21 mouse cellular contexts compared by ENCODE assay signal in genomic region chr11:87022765-87023164, GRCm38 (mm10). TPM values are rescaled to one million over a fixed set of nuclear protein-coding genes. Genes with fewer than 3 reads are reported as not detected.
DNase-seq lines count a peak whose midpoint lies in the region; ATAC-seq and TF ChIP-seq lines count a peak whose summit lies in the region.
"Had no signal": no experiment of that assay in that cellular context is flagged by ENCODE, and none has a peak within 500 bp of the region (broad histone marks: within the 10 kb centered on the region; RNA-seq: fewer than 3 reads in every experiment).

No protein-coding gene starts in this region.

- no peaks in the 10 kb centered on the region for H3K27me3 ChIP-seq in MEL (ENCODE audit: control insufficient read depth in 1 of 2, insufficient read depth in 2 of 2, low read length in 2 of 2)
- H3K27me3 ChIP-seq in intestine, embryonic 16.5 days (replicated peaks; ENCODE audit: control insufficient read depth, insufficient read depth, low read length): no peaks in the 10 kb centered on the region
- H3K27me3 ChIP-seq in stomach, embryonic 16.5 days (ENCODE audit: control insufficient read depth, insufficient read depth, low read length): no peaks in the 10 kb centered on the region
- H3K27me3 ChIP-seq: forebrain, embryonic 13.5 days; hindbrain, embryonic 12.5 days; hindbrain, embryonic 15.5 days; Patski had no signal

- H3K79me2 ChIP-seq in MEL (ENCODE audit: control insufficient read depth, insufficient read depth, low read length, poor library complexity): no peaks in the 10 kb centered on the region

- H3K4me1 ChIP-seq in MEL (ENCODE audit: control insufficient read depth in 1 of 2, insufficient read depth in 2 of 2, low read length in 2 of 2): peaks cover under 1 to 13% of the 10 kb centered on the region in 2 experiments
- peaks cover 11% of the 10 kb centered on the region for H3K4me1 ChIP-seq in intestine, embryonic 16.5 days (ENCODE audit: control insufficient read depth, insufficient read depth, low read length)
- peaks cover 7% of the 10 kb centered on the region for H3K4me1 ChIP-seq in stomach, embryonic 16.5 days (ENCODE audit: control insufficient read depth, insufficient read depth, low read length)
- H3K4me1 ChIP-seq: forebrain, embryonic 10.5 days; forebrain, embryonic 13.5 days; hindbrain, embryonic 12.5 days; hindbrain, embryonic 15.5 days had no signal

- TF ChIP-seq RAD21 in MEL (IDR thresholded peaks at IDR 0.05; ENCODE audit: low read depth, low read length): no peak

- no peak overlapping the region for H3K4me2 ChIP-seq in intestine, embryonic 16.5 days (ENCODE audit: low read depth, low read length)
- H3K4me2 ChIP-seq in stomach, embryonic 16.5 days (ENCODE audit: low read depth, low read length): no peak overlapping the region
- H3K4me2 ChIP-seq: forebrain, embryonic 13.5 days; heart, embryonic 11.5 days; hindbrain, embryonic 12.5 days; hindbrain, embryonic 15.5 days had no signal

- no peak overlapping the region for H3K27ac ChIP-seq in MEL (ENCODE audit: control insufficient read depth, low read depth, low read length)
- H3K27ac ChIP-seq in intestine, embryonic 16.5 days (ENCODE audit: low read length): no peak overlapping the region
- no peak overlapping the region for H3K27ac ChIP-seq in stomach, embryonic 16.5 days (ENCODE audit: low read length)
- H3K27ac ChIP-seq: forebrain, embryonic 10.5 days; forebrain, embryonic 13.5 days; heart, adult 2 months; hindbrain, embryonic 12.5 days; hindbrain, embryonic 15.5 days had no signal

- H3K9ac ChIP-seq in MEL (ENCODE audit: control insufficient read depth, low read depth, low read length, poor library complexity, severe bottlenecking): no peak overlapping the region
- no peak overlapping the region for H3K9ac ChIP-seq in intestine, embryonic 16.5 days (ENCODE audit: low read depth, low read length)
- H3K9ac ChIP-seq in stomach, embryonic 16.5 days (ENCODE audit: low read length): no peak overlapping the region
- H3K9ac ChIP-seq: forebrain, embryonic 13.5 days; hindbrain, embryonic 12.5 days; hindbrain, embryonic 15.5 days had no signal

- H3K9me3 ChIP-seq in MEL (replicated peaks; ENCODE audit: insufficient read depth, low read length): no peaks in the 10 kb centered on the region
- no peaks in the 10 kb centered on the region for H3K9me3 ChIP-seq in intestine, embryonic 16.5 days (ENCODE audit: control insufficient read depth, low read length)
- no peaks in the 10 kb centered on the region for H3K9me3 ChIP-seq in stomach, embryonic 16.5 days (replicated peaks; ENCODE audit: control insufficient read depth, low read length)
- H3K9me3 ChIP-seq: forebrain, embryonic 10.5 days; forebrain, embryonic 13.5 days; hindbrain, embryonic 12.5 days; hindbrain, embryonic 15.5 days had no signal

- TF ChIP-seq POLR2A in MEL (IDR thresholded peaks at IDR 0.05; ENCODE audit: control insufficient read depth in 1 of 2, insufficient read depth in 1 of 2, low read depth in 1 of 2, low read length in 2 of 2, poor library complexity in 1 of 2): no peak

- peak; percentile 65 for DNase-seq in MEL (ENCODE audit: low read depth, low spot score)
- no peak for DNase-seq in yolk sac, embryonic 10.5 days (ENCODE audit: low spot score)
- DNase-seq in layer of hippocampus, adult 8-10 months (ENCODE audit: low spot score in 2 of 2): no peak
- no peak for DNase-seq in adrenal gland, postnatal 10 days
- DNase-seq: adrenal gland, postnatal 14 days; cerebellum, adult 11 months; cerebellum, adult 8-10 months; cerebellum, postnatal 10 days; gastrocnemius, postnatal 10 days; gastrocnemius, postnatal 36 days; heart, adult 2 months had no signal

- peak in 1 of 2 experiments; percentile 35; a peak in 1 of 4 replicates for TF ChIP-seq EP300 in MEL (IDR thresholded peaks at IDR 0.05; ENCODE audit: low read depth in 1 of 2, low read length in 2 of 2)

- 40% methylated on average over 4 of the region's 4 CpGs for WGBS in intestine, embryonic 16.5 days
- 70% methylated on average over 4 of the region's 4 CpGs for WGBS in stomach, embryonic 16.5 days

- TF ChIP-seq CTCF in MEL (IDR thresholded peaks at IDR 0.05 in 2 of 3, conservative IDR thresholded peaks at IDR 0.05 in 1 of 3; ENCODE audit: control insufficient read depth in 1 of 3, insufficient read depth in 1 of 3, low read depth in 2 of 3, low read length in 3 of 3, poor library complexity in 1 of 3, severe bottlenecking in 1 of 3): peak in 2 of 3 experiments; percentile 6 to 21; a peak in 1 of 6 replicates

- H3K4me3 ChIP-seq in MEL (ENCODE audit: control insufficient read depth in 1 of 2, insufficient read depth in 1 of 2, low read depth in 2 of 2, low read length in 2 of 2): no peak overlapping the region
- H3K4me3 ChIP-seq in intestine, embryonic 16.5 days (ENCODE audit: low read length): no peak overlapping the region
- no peak overlapping the region for H3K4me3 ChIP-seq in stomach, embryonic 16.5 days (replicated peaks; ENCODE audit: low read length)
- H3K4me3 ChIP-seq: forebrain, embryonic 10.5 days; forebrain, embryonic 13.5 days; heart, adult 2 months; hindbrain, embryonic 12.5 days; hindbrain, embryonic 15.5 days had no signal

- peaks cover 0 to 6% of the 10 kb centered on the region in 2 experiments; a peak in 2 of 4 replicates for H3K36me3 ChIP-seq in MEL (ENCODE audit: control insufficient read depth in 1 of 2, insufficient read depth in 2 of 2, low read length in 2 of 2)
- no peaks in the 10 kb centered on the region for H3K36me3 ChIP-seq in intestine, embryonic 16.5 days (ENCODE audit: control insufficient read depth, insufficient read depth, low read length)
- no peaks in the 10 kb centered on the region for H3K36me3 ChIP-seq in stomach, embryonic 16.5 days (ENCODE audit: control insufficient read depth, insufficient read depth, low read length)
- H3K36me3 ChIP-seq: forebrain, embryonic 10.5 days; hindbrain, embryonic 12.5 days; hindbrain, embryonic 15.5 days had no signal

- peak; percentile 63 for ATAC-seq in intestine, embryonic 16.5 days
- ATAC-seq in stomach, embryonic 16.5 days (ENCODE audit: insufficient read depth, low FRiP score): peak; percentile 49; the same call in 1 of the 2 replicates
- ATAC-seq: CD4-positive, CD25-positive, alpha-beta regulatory T cell, adult 4 months; forebrain, embryonic 13.5 days; forebrain, embryonic 16.5 days; Patski had no signal

TF ChIP-seq in MEL, 35 proteins besides CTCF, POLR2A, EP300 and RAD21:
- TF ChIP-seq TBP (IDR thresholded peaks at IDR 0.05; ENCODE audit: low read depth, low read length) (no peak), UBTF (IDR thresholded peaks at IDR 0.05; ENCODE audit: borderline replicate concordance, insufficient read depth, low read depth, low read length) (no peak), ZMIZ1 (IDR thresholded peaks at IDR 0.05; ENCODE audit: low read depth, low read length) (no peak), CHD1 (IDR thresholded peaks at IDR 0.05; ENCODE audit: low read depth, low read length) (no peak), ETS1 (IDR thresholded peaks at IDR 0.05; ENCODE audit: low read depth, low read length) (peak; percentile 31; the same call in 1 of the 2 replicates), SIN3A (IDR thresholded peaks at IDR 0.05; ENCODE audit: low read length) (no peak), GABPA (IDR thresholded peaks at IDR 0.05; ENCODE audit: low read depth, low read length) (no peak)

RNA-seq across cellular contexts. Expression of gene Ypel2, which starts 29.3 kb away (rescaled TPM):
- total RNA-seq in MEL (2012; rRNA removed): 0.23 and 0.33 TPM in 2 replicates
- polyA plus RNA-seq in MEL (2012; ENCODE audit: insufficient read depth in 1 of 2, insufficient read length in 2 of 2, low read depth in 1 of 2, low replicate concordance in 2 of 2, missing spikeins in 1 of 2): under 1 TPM in 1 of 2 experiments, not detected in 1; 0.52 TPM
- polyA plus RNA-seq in intestine, embryonic 16.5 days (2015; fragmentation: Nextera tagmentation; extraction: Ambion mirVana): 7.5 and 8.6 TPM in 2 replicates
- 7.7 and 8.1 TPM in 2 replicates for polyA plus RNA-seq in stomach, embryonic 16.5 days (2015; fragmentation: Nextera tagmentation; extraction: Ambion mirVana)
- 10 to 100 TPM; 21.5 to 28.4 (median 24.6) TPM for total RNA-seq in layer of hippocampus, adult 8-10 months (2022)
- total RNA-seq in adrenal gland, postnatal 10 days (2021): 10 to 100 TPM; 16.1 to 28.3 TPM

RNA-seq across cellular contexts. Expression of gene Gdpd1, which starts 51.1 kb away (rescaled TPM):
- total RNA-seq in MEL (2012; rRNA removed): 10.6 and 11.2 TPM in 2 replicates
- polyA plus RNA-seq in MEL (2012; ENCODE audit: insufficient read depth in 1 of 2, insufficient read length in 2 of 2, low read depth in 1 of 2, low replicate concordance in 2 of 2, missing spikeins in 1 of 2): 1 to 10 TPM in 1 of 2 experiments, not detected in 1; 7.9 TPM
- 24.5 and 24.7 TPM in 2 replicates for polyA plus RNA-seq in intestine, embryonic 16.5 days (2015; fragmentation: Nextera tagmentation; extraction: Ambion mirVana)
- polyA plus RNA-seq in stomach, embryonic 16.5 days (2015; fragmentation: Nextera tagmentation; extraction: Ambion mirVana): 34.9 and 41.5 TPM in 2 replicates
- total RNA-seq in layer of hippocampus, adult 8-10 months (2022): 10 to 100 TPM; 39.8 to 54.5 (median 45.0) TPM
- total RNA-seq in adrenal gland, postnatal 10 days (2021): 1 to 10 TPM; 4.5 to 5.2 TPM

Comparison
In these comparisons a context has a peak if more than half of its experiments do, and no peak if none do; other contexts are left out.
1. RNA of gene Ypel2, which starts 29.3 kb away (total RNA-seq): 16.1 to 28.3 TPM in adrenal gland, postnatal 10 days and 21.5 to 28.4 TPM in layer of hippocampus, adult 8-10 months; 0.23 to 0.33 TPM in MEL; every median in the first group is over 10 times any median in the second.